Mouse (Mus musculus): ENCODE measurements around the gene Npl. TPM values are rescaled to one million over a fixed set of nuclear protein-coding genes. Genes with fewer than 3 reads are reported as not detected.

Npl gene
- total RNA-seq (2021), result 1 to 10 TPM; 2.5 to 3.9 TPM

DNA sequence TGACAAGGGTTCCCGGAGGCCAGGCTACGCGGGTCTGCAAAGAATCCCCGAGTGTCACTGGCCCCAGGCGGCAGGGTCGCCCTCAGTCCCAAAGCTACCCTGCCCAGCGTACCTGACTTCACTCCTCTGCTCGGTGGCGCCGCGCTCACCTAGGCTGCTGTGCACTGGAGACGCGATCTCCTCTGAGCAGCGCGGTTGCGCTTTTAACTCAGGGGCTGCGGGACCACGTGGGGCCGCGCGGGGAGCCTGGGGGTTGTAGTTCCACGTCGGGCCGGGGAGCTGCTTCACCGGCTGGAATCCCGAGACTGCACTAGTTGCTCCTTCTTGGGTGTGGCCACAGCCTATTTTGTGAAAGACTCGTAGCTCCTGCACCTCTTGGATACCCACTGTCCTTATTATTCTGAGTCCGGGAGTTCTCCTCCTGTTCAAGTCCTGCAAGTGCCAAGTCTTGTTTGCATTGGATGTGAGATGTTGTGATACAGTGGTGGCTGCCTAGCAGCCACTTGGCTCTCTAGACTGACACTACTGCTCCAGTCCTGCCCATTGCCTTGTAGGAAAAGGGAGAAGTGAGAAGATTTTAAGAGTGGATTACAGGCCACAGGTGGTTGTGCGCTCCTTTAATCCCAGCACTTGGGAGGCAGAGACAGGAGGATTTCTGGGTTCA is at the start of gene Npl:
Gene Npl (minus strand): TSS at position 510 of the 664 bp plus-strand sequence.
- peak; percentile 81 for DNase-seq

DNA sequence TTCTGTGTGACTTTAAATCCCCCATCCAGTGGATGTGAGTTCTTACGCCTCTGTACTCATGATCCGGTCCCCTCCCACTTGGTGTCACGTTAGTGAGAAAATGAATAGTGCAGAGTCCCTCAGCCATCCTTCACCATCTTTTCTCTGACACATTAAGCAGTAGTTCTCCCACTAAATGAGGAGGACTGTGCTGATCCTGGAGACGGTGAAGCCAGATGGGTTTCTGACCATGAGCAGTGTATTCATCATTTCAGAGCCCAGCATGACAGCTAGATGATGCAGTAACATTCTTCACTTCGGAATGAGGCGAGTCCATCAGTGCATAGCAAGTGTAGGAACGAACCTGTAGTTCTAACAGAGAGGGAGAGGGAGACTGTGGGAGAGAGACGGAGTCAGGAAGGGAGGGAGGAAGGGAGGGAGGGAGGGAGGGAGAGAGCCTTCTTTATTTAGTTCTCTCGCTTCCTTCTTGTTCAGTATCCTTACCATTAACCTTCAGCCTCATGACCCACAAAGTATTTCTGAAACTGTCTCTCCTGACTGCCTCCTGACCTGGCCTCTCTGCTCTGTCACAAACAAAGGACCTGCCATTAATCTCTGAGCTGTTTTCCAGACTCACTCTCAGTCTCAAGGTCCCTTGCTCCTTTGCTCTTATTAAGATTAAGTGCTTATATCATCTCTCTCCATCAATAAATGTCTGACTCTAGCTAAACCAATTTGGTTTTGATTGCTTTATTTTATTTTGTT is 49.6 kb upstream of the Npl start:
- no peak for DNase-seq

DNA sequence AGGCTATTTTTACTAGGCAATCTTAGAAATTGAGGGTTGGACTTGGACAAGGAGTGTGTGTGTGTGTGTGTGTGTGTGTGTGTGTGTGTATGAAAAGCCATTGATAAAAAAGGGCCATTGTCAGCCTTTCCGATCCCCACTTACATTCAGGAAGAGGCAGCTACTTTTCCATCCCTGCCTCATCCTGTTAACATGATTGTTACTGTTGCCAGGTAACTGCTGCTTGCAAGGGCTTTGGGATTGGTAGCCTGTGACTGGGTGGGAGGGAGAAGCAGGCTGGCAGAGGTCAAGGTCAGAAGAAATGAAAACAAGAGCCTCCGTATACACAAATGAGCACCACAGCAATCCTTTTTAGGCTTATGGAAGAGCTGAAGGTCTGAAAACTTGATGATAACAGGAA is 48.9 kb upstream of the Npl start:
- DNase-seq, result peak; percentile 62

DNA sequence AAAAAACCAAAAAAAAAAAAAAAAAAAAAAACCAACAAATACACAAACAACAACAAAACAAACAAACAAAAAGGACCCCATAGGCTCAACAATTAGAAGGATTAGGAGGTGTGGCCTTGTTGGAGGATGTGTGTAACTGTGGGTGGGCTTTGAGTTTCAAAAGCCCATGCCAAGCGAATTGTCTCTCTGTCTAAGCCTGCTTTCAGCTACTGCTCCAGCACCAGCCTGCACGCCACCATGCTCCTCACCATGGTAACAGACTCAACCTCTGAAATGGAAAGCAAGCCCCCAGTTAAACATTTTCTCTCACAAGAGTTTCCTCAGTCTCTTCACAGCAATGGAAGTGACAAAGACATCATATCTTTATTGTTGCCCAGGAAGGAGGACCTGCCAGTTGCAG is 43.8 kb upstream of the Npl start:
- DNase-seq, result no peak

DNA sequence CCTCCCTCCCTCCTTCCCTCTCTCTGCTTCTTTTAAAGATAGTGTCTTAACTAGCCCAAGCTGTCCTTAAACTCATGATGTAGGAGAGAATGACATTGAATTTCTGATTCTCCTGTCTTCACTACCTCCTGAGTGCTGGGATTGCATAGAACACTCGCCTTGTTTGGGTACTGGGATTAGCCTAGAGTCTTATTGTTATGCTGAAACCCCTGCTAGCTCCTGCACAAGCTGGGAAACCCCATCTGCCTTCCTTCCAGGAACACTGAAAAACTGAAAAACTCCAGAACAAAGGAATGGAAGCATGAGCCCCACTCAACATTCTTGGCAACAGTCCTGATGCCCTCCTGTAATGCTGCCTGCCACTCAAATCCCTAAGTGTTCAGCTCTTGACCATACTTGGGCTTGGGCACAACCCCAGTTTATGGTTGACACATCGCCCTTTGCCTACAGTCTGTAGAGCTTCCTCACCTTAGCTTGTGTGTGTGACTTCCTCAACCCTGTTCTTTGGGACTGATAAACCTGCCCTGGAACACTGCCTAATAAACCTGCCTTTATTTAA is 40.4 kb upstream of the Npl start:
- DNase-seq, result no peak

DNA sequence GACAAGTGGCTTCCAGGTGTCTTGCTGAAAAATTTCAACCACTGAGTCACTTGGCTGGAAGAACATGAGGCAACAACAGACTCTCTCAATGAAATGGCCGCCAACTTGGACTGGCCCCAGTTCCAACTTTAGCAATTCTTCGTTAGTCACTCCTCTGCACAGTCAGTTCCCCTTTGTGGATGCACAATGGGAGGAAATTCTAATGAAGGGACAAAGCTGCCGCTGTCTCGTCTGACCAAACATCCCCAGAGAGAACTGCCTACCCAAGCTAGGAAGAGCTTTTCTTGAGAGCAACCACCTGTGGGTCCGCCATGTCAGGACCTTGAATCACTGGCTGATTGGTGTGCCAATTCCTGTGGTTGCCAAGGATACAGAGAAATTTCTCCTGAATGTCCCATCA is 38.1 kb upstream of the Npl start:
- DNase-seq, result no peak

DNA sequence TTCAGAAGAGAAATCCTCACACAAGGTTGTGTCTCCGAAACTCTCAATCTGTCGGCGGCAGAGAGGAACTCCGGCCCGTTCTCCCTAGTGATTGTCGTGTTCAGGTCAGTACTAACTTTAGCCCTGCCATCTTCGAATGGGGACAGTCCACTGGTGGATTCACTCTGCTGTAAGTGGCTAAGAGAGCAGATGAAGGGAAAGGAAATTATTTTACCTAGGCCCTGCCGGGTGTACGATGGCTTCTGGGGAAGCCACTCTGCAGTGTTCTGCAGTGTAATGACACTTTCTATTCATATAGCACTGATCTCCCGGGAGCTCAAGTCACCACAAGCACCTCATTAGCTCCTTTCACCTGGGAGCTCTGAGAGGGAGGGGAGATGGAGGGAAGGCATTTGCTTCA is 37.0 kb upstream of the Npl start:
- DNase-seq, result no peak

DNA sequence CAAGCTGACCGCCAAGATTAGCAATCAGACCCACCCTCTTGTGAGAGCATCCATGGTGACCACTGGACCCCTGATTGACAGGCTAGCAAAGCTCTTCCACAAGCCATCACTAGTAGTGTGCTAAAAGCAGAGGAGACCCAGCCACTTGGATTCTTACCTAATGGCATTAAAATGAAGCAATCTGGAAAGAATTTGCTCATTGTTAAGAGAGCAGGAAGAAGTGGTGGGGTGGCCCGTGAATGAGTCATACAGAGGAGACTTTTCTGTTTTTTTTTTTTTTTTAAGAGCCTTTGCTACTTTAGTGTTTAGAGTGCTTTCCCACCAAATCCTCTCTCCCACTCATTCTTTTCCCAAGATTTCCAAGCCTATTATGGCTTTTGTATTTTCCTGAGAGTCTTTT is 35.9 kb upstream of the Npl start:
- DNase-seq, result peak; percentile 22

DNA sequence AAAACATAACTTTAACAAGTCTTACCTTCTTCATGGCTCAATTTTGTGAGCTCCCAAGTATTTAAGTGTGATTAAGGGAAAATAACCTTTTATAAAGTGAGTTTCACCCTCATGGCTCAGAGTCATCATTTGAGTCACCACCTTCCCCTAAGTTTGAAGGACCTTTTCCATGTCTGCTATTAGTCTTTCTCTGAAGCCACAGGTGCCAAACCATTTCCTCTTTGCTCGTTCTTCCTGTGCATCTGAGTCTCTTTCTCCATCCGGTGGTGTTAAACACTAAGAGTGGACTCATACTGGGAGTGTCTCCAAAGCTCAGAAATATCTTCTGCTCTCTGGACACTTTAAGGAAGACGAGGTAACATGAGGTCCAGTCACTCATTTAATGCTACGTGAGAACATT is 33.3 kb upstream of the Npl start:
- DNase-seq, result no peak

DNA sequence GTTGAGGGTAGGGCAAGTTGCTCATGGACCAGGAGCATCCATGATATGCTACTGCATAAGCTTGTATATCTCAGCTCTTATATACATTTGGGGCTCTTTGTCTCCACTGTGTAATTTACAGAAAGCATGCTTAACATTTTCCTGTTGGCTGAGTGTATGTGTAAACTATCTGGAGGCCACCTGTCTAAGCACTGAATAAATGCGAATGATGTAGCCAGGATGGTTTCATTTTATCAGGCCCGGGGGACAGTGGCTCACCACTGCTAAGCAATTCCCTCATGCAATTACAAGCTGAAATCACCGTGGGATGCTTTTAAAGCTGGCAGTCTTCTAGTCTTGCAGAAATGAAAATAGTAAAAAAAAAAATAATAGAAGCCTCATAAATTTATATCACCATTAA is 24.9 kb upstream of the Npl start:
- DNase-seq, result no peak

DNA sequence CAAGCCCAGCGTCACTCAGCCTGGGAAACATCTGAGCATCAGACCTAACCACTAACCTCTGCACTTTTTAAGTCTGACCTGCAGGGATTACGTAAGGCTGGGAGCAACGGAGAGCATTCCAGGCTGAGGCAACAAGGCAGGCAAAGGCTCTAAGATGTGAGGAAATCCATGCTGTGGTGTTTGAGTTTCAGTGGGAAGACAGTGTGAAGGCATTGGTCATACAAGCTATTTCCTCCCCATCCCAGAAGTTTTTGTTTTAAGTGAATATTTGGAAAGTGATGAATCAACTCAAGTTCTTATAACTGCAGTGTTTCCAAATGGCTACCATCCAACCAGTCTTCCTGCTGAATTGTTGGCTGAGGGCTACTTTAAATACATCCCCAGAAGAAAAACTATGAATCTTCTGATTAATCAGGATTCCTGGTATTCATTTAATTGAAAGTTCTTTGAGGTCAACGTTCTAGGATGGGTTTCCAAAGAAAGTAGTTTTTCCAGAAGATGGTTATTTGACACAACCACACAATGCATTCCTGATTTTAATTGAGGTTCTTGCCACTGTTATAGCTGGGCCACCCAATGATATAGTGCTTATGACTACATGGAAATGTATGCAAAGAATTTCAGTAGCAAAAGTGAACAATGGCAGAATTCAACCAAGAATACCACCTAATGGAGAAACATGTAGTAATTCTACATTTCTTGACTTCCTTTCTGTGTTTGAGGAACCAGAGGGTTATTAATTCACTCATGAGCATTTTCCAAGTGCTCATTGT is 22.6 kb upstream of the Npl start:
- DNase-seq, result no peak

DNA sequence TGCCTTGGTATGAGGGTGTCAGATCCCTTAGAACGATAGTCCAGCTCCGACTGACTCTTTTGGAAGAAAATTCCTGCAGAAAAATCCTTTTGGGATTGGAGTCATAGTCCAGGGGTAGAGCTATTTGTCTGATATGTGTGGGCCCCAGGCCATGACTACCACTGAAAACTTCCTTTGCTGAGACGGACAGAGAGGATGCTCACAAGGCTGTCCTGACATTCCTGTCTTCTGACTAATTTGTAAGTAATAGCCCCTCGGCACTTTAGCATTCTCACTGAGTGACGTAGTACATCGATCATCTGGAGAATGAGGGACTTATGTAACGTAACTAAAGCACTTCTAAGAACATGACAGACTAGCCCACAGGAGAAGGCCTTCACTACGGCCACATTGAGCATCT is 15.9 kb upstream of the Npl start:
- no peak for DNase-seq

DNA sequence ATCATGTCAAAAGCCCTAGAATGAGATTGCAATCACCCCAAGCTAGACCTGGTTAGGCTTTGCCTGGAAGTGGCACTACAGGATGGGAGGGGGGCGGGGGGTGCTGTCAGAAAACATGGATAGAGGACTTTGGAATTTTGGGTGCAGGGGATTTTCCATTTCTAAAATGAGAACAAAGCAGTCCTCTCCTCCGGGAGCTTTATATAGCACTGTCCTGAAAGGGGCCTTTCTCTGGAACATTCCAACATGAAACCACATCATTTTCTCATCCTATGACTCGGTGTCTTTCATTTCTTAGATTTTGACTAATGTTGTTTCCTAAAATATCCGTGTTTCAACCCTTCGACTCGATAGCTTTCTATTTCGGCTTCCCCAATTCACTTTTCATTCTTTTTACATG is 14.9 kb upstream of the Npl start:
- DNase-seq, result no peak

DNA sequence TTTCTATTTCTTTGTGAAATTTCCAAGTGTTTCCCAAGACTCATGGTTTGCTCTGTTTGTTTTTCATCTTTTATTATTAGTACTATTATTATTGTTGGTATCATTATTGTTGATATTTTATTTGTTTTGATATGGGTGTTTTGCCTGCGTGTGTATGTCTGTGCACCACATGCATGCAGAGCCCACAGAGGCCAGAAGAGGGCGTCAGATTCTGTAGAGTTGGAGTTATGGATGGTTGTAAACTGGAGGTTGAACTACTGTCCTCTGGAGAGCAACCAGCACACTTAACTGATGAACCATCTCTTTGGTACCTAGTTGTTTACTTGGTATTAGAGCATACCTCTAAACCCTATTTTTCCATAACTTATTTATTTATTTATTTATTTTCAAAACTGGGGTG is 13.8 kb upstream of the Npl start:
- DNase-seq, result no peak

DNA sequence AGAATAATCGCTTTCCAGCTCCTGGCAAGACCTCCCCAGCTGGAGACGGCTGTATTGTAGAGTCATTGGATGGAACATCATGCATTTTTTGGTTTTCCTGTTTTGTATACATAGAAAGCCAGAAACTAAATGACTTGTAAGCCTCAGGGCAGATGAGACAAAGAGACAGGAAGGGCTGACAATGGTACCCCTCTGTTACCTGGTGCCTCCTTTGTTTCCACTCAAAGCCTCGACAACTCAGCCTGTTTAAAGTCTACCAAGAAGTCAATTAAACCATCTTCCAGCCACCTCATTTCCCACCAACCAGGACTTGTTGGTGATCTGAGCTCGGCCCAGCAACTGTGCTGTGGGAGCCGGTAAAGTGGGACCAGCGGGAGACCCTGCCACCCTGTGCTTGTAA is 11.0 kb upstream of the Npl start:
- DNase-seq, result no peak

DNA sequence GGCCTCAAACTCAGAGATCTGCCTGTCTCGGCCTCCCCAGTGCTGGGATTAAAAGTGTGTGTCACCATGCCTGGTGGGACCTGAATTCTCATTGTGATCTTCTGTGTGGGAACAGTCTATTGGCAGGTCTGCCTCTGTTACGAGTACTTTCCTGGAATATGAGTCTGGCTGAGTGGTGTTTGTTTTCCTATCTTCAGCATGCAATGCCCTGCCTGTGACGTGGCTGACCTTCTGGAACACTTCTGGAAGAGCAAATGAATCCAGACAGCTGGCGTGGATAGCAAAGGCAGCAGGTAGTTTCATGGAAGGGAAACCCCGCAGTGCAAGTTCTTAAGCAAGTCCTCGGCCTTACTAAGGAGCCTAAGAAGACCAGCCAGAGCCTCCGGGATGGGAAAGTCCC is 9.9 kb upstream of the Npl start:
- no peak for DNase-seq

DNA sequence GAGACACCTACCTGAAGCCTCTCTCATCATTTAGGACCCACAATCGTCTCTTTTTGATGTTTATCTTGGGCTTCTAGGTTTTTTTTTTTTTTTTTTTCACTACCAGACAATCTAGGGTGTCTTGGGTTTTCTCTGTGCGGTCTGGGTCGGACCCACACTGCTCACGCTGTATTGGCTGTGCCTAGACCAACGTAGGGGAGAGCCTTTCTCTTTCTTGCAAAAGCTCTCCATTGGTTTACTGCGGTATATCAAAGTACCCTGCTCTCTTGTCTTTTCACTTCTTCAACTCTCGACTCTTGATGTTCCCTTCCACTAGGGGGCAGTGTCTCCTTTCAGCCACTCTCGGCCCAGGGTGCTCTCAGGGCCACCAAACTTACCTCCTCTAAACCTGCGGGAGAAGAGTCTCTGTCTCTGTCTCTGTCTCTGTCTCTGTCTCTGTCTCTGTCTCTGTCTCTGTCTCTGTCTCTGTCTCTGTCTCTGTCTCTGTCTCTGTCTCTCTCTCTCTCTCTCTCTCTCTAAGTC is 9.3 kb upstream of the Npl start:
- DNase-seq, result peak; percentile 83

DNA sequence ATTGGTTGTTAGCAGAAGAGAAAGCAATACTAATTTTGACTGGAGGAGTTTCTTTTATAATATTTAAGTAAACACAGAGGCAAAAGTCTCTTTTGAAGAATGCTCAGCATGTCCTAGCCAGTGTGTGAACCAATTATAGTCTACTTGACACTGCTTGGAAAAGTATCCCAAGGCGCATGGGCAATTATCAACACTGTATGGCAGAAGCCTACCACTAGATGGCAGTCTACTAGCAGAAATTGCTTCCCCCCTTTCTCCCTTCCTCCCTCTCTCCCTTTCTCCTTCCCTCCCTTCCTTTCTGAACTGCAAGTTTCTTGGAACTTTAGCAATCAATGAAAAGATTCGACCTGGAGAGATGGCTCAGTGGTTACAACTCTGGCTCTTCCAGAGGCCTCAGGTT is 7.1 kb upstream of the Npl start:
- DNase-seq, result peak; percentile 71

DNA sequence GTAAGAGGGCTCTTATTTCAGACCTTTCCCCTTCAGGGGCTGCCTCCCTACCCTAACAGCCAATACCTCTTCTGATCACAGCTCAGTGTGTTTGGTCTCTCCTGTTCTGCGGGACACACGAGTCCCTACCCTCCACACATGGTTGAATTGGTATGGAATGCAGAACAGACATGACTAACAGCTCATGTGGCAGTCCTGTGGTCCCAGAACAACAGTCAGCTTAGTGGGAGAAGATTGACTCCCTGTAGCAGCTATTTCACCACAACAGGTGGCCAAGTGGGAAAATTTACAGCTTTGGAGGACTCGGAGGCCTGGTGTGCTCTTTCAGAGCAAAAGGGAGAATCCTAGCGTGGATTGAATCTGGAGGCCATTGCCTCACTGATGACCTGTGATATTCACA is 6.4 kb upstream of the Npl start:
- DNase-seq, result no peak

DNA sequence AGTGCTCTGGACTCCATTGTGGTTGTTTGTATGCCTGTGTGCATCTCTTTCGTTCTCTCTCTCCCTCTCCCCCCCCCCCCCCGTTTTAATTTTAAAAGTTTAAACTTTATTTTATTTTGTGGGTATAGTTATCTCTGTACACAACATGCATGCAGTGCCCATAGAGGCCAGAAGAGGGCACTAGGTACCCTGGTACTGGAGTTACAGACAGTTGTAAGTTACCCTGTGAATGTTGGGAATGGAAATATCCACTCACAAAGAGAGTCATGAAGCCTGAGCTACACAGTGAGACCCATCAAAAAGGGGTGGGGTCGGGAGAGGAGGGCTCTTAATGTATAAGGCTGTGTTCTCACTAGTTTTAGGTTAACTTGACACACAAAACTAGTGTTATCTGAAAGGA is 969 bp upstream of the Npl start:
- peak; percentile 80 for DNase-seq

DNA sequence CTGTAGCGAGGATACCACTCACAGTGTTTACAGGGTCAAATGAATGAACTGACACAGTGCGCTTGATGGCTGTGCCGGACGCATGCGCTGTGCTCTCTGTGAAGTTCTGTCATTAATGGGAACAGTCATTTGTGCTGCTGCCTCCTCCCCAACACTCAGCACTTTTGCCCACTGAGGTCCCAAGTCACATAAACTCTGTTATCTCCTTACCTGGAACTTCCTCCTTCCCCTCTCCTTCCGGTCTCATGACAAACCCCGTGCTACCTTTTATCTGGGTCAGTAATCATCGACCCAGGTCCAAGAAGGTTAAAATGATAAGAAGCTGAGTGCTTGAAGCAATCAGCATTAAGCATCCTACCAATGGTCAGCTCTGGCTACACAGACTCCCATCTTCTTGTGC is 2.3 kb downstream of the Npl start:
- no peak for DNase-seq

DNA sequence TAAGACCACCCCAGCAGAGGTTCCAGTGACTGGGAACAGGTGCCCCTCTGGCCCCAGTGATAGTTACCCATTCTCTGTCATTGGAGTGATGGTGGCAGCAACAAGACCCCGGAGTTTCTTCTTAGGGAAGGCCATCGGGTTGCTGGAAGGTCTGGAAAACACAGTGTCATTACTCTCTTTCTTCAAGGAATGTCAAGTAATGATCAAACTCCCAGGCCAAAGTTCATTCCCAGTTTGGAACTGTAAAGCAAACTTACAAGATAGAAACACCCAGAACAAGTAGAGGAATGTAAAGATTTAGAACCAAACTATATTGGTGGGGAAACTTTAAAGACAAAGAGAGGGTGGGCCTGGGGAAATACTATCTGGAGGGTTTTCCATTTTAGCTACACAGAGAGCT is 4.6 kb downstream of the Npl start:
- no peak for DNase-seq

DNA sequence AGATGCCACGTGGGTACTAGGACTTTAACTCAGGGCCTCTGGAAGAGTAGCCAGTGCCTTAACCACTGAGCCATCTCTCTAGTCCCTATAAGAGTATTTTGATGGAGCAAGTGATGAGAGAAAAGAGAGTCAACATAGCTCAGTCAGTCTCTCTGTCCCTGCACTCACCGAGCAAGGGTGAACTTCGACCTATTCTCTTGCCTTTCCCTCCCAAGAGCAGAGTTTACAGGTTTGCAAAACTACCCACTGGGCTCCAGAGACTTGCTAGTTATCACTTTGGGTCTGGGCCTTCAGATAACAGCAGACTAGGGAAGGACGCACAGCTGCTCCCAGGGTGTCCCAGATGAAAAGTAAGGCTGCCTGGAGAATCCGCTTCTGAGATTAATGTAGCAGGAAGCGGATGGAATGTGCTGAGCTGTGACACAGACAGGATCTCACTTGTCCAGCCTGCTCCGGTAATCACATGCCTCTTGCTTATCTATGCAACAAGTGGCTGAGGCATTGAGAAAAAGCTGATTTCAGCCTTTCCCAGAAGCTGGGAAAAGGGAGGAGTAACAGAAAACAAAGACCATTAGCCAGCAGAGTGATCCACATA is 7.0 kb downstream of the Npl start:
- DNase-seq, result peak; percentile 28
